Mouse (Mus musculus) limb, embryonic 11.5 days (tissue): ENCODE measurements around the gene Gm10563. TPM values are rescaled to one million over a fixed set of nuclear protein-coding genes. Genes with fewer than 3 reads are reported as not detected.

ENCODE experiments used
- ATAC-seq: fragments of 200-750 bp; cut with Nextera tagmentation; 2 replicates; pipeline ENCODE4 v1.8.0; 2017; ENCODE audit warnings: low read depth; ENCODE audit not compliant: insufficient number of reproducible peaks, low FRiP score, low TSS enrichment
- DNase-seq: peaks from one replicate; pipeline ENCODE4 v3.0.0-alpha.2; 2015; ENCODE audit warnings: low spot score
- H3K27ac ChIP-seq: fragments of 300-500 bp; sonication (generic); replicated peaks from 2 replicates; pipeline ENCODE4 v1.5.1; 2014; ENCODE audit warnings: low read depth, mild to moderate bottlenecking, low read length
- H3K27me3 ChIP-seq: fragments of 300-500 bp; sonication (generic); 2 replicates; pipeline ENCODE4 v1.6.1; 2014; ENCODE audit warnings: mild to moderate bottlenecking, low read length, mixed read lengths; ENCODE audit not compliant: control insufficient read depth, insufficient read depth
- H3K36me3 ChIP-seq: fragments of 300-500 bp; sonication (generic); 2 replicates; pipeline ENCODE4 v1.6.1; 2014; ENCODE audit warnings: mild to moderate bottlenecking, low read length, moderate library complexity, mixed read lengths; ENCODE audit not compliant: control insufficient read depth, insufficient read depth
- H3K4me1 ChIP-seq: fragments of 300-500 bp; sonication (generic); 2 replicates; pipeline ENCODE4 v1.6.1; 2014; ENCODE audit warnings: low read length, mixed read lengths; ENCODE audit not compliant: control insufficient read depth, insufficient read depth
- H3K4me2 ChIP-seq: fragments of 300-500 bp; sonication (generic); 2 replicates; pipeline ENCODE4 v1.6.1; 2014; ENCODE audit warnings: low read depth, mild to moderate bottlenecking, moderate library complexity; ENCODE audit not compliant: severe bottlenecking
- H3K4me3 ChIP-seq: fragments of 300-500 bp; sonication (generic); 2 replicates; pipeline ENCODE4 v1.5.1; 2014; ENCODE audit warnings: low read depth, low read length
- H3K9ac ChIP-seq: fragments of 300-500 bp; sonication (generic); 2 replicates; pipeline ENCODE4 v1.6.1; 2014; ENCODE audit warnings: mild to moderate bottlenecking, low read length
- H3K9me3 ChIP-seq: fragments of 300-500 bp; sonication (generic); 2 replicates; pipeline ENCODE4 v1.6.1; 2016; ENCODE audit warnings: low read length; ENCODE audit not compliant: control insufficient read depth
- WGBS: fragments of 180-500 bp; shearing (Covaris S2); extraction: QIAGEN DNeasy Blood & Tissue Kit; methylation state at CpG from one replicate; pipeline ENCODE4 v1.1.7; 2014; 5-methylcytosine and 5-hydroxymethylcytosine counted together
- polyA plus RNA-seq: library from polyadenylated mRNA; unstranded; fragments of >200 nt; fragmentation: Nextera tagmentation; extraction: Ambion mirVana; gene quantifications from 2 replicates; pipeline ENCODE4 v1.2.1, GENCODE M21; 2014

The Gm10563 gene
- polyA plus RNA-seq, 1 experiment from 2014 or later, result not detected

DNA sequence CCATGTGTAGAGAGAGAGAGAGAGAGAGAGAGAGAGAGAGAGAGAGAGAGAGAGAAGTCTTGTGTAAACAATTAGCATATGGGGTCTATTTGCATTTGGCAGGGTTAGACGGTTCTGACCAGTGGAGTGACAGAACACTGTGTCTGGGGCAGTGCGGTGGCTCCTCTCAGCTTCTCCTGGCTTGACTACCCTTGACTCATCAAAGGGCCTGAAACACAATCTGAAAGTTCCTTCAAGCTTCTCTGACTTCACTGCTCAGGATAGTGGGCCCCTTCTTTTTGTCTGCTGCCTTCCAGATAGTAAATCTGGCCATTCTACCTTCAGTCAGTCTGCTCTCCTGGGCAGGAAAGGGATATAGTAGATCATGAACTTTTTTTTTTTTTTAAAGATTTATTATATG lies 38.4 kb downstream of the Gm10563 start:
- 86% methylated on average over 2 of the region's 2 CpGs for WGBS
- Histone ChIP-seq H3K9ac (no peak overlapping the region), H3K27me3 (no peaks in the 10 kb centered on the region), H3K4me1 (peaks cover 7% of the 10 kb centered on the region), H3K27ac (no peak overlapping the region), H3K9me3 (no peaks in the 10 kb centered on the region), H3K4me3 (no peak overlapping the region), H3K4me2 (no peak overlapping the region), H3K36me3 (peaks cover 2% of the 10 kb centered on the region; the same call in 1 of the 2 replicates)
- DNase-seq (no peak), ATAC-seq (no peak)

DNA sequence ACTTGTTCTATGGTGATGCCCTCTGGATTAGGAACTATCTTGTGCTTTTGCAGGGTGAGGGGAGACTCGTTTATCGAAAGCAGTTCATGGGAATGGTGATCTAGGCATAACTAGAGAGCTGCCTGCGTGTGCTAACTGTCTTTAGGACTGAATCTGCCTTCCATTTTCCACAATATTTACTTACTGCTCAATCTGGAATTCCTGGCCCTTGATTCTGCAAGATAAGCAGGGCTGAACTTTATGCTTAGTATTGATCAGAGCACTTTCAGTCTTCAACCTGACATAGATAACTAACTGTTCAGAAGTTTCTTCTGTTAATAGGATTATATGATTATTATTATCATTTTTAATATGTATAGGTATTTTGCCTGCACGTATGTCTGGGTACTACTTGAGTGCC lies 40.1 kb downstream of the Gm10563 start:
- Histone ChIP-seq H3K9ac (no peak overlapping the region), H3K27ac (no peak overlapping the region), H3K36me3 (peaks cover 2% of the 10 kb centered on the region; the same call in 1 of the 2 replicates), H3K9me3 (no peaks in the 10 kb centered on the region), H3K4me3 (no peak overlapping the region), H3K27me3 (no peaks in the 10 kb centered on the region), H3K4me1 (peaks cover 7% of the 10 kb centered on the region), H3K4me2 (no peak overlapping the region)
- no peak for ATAC-seq
- WGBS, result 89% methylated on average over 4 of the region's 4 CpGs
- no peak for DNase-seq

DNA sequence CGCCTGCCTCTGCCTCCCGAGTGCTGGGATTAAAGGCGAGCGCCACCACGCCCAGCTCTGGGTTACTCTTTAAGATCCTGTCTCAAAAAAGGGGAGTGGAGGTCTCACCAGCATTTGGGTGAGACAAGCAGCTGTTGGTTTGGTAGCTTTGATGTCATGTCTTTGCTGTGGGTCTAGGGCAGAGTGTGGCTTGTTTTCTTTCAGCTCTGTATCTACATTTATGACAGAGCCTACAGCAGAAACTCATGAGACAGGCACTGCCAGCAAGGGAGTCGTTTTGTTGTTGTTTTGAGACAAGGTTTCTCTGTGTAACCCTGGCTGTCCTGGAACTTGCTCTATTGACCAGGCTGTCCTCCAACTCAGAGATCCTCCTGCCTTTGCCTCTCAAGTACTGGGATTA lies 41.4 kb downstream of the Gm10563 start:
- Histone ChIP-seq H3K9me3 (no peaks in the 10 kb centered on the region), H3K27me3 (no peaks in the 10 kb centered on the region), H3K36me3 (no peaks in the 10 kb centered on the region), H3K4me2 (no peak overlapping the region), H3K9ac (no peak overlapping the region), H3K27ac (no peak overlapping the region), H3K4me1 (peaks cover 7% of the 10 kb centered on the region), H3K4me3 (no peak overlapping the region)
- ATAC-seq (no peak), DNase-seq (no peak)
- WGBS, result 93% methylated on average over 6 of the region's 6 CpGs

DNA sequence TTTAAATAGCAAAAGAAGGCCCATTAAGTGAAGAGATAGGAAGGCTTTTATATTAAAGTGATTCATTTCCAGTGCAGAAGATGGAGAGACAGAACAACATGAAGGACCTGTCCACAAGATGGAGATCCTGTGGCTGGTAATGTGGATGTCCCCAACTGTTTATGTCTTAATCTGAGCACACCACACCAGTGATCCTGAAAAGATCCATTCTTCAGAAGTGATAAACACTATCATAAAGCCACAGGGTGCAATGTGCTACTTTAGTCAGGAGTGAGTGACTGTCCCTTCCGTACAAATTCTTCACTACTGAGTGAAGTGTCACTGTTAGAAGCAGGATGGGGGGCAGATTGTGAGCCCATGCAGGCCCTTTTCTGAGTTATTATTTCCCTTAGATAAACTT lies 42.5 kb downstream of the Gm10563 start:
- Histone ChIP-seq H3K4me3 (peak overlapping the region; percentile 92), H3K4me1 (peaks cover 7% of the 10 kb centered on the region), H3K9ac (no peak overlapping the region), H3K4me2 (0 out of 2 replicates have a peak overlapping the region, but pooled peaks have one; percentile 93), H3K27me3 (no peaks in the 10 kb centered on the region), H3K9me3 (no peaks in the 10 kb centered on the region), H3K36me3 (no peaks in the 10 kb centered on the region), H3K27ac (no peak overlapping the region)
- 97% methylated on average over 1 of the region's 1 CpGs for WGBS
- ATAC-seq (no peak), DNase-seq (no peak)

DNA sequence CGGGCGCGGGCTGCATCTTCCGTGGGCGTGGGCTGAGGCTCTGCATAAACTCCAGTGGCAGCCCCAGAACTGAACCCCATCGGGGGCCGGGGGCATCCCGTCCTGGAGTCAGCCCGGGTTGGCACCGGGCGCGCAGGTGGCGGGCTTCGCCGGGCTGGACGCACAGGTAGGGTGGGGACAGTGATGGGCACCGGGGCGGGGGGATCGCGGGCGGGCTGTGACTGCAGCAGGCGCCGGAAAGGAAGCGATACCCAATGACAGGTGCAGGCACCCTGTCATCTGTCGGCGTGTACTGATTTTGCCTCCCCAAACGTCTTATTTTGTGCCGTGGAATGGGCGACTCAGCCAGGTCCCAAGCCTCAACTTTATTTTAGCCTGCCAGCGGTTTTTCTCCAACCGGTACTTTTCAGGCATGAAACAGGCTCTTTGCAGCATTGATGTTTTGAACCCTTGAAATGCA lies 43.2 kb downstream of the Gm10563 start:
- WGBS, result 1% methylated on average over 30 of the region's 31 CpGs
- H3K27me3 ChIP-seq, result no peaks in the 10 kb centered on the region
- DNase-seq (no peak), ATAC-seq (peak; percentile 41)
- H3K4me1 ChIP-seq, result peaks cover 7% of the 10 kb centered on the region
- H3K9me3 ChIP-seq, result no peaks in the 10 kb centered on the region
- peak overlapping the region; percentile 92 for H3K4me3 ChIP-seq
- H3K4me2 ChIP-seq, result peak overlapping the region; percentile 93
- H3K27ac ChIP-seq, result peak overlapping the region; percentile 99
- H3K9ac ChIP-seq, result peak overlapping the region; percentile 95
- H3K36me3 ChIP-seq, result no peaks in the 10 kb centered on the region

DNA sequence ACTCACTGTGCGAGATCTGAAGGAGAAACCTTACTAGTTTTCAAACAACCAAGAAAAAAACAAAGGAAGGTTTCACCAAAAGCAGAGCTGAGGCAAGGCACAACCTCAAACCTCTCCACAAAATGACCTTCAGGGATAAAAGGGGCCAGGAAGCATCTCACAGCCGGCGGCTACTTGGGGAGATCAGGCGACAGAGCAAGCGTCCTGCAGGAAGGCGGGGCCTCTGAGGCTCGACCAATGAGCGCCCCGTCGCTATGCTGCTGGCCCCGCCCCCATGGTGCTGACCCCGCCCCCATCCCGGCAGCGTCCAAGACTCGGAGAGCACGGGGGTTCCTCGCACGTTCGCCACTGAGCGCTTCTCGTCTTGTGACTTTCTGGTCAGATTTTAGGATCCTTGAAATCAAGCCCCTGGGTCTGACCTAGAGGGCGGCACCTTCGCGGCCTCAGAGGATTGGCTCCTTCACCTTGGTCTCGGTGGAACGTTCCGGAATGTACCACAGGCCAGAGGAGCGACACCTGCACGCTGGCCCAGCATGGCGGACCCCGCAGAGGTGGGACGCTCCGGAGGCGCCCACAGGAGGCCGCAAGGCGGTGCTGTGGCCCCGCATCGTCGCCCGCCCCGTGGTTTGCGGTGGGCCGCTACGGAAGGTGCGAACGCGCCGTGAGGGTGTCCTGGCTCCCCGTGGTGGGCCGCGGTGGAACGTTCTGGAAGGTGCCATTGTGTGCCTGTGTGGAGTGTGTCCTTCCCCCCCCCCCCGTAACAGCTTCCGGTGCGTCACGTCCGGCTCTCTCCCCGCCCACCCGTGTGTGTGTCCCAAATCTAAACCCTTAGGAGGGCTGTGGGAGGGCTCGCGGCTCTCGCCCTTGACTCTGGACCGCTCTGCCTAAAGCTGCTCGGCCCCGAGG lies 43.9 kb downstream of the Gm10563 start, which contains the start of gene Slc35e2:
Gene Slc35e2 (plus strand): TSS at position 326 of the 906 bp plus-strand sequence.
- DNase-seq (peak; percentile 98), ATAC-seq (peak; percentile 94)
- no peaks in the 10 kb centered on the region for H3K36me3 ChIP-seq
- under 1% methylated on average over 65 of the region's 65 CpGs for WGBS
- H3K4me2 ChIP-seq, result peak within 1 kb of the TSS; percentile 93
- no peaks in the 10 kb centered on the region for H3K9me3 ChIP-seq
- peak within 1 kb of the TSS; percentile 95 for H3K9ac ChIP-seq
- H3K27ac ChIP-seq, result peak within 1 kb of the TSS; percentile 99
- no peaks in the 10 kb centered on the region for H3K27me3 ChIP-seq
- H3K4me1 ChIP-seq, result peaks cover 7% of the 10 kb centered on the region
- peak within 1 kb of the TSS; percentile 92 for H3K4me3 ChIP-seq

DNA sequence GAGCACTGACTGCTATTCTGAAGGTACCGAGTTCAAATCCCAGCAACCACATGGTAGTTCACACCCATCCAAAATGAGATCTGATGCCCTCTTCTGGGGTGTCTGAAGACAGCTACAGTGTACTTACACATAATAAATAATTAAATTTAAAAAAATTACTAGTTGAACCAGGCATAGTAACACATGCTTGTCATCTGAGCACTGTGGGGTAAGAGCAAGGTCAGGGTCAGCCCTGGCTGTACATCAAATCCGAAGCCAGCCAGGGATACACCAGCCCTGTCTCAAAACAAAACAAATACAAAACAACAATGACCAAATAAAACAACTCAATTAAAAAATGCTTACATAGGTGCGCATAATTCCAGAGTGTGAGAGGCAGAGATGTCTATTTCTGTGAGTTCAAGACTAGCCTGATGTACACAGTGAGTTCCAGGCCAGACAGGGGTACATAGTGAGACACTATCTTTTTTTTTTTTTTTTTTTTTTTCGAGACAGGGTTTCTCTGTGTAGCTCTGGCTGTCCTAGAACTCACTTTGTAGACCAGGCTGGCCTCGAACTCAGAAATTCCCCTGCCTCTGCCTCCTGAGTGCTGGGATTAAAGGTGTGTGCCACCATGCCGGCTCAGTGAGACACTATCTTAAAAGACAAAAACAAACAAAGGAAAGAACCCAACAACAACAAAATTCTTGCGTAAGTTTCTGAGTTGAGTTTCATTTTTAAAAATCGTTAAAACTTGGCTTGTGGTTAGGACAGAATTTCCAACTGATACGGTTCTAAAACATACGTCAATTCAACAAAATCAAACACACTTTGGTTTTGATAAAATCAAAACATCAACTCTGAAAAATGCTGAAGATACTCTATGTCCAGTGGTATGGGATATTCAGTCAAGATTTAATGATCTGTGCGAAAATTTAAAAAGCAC lies 45.0 kb downstream of the Gm10563 start:
- Histone ChIP-seq H3K9me3 (no peaks in the 10 kb centered on the region), H3K27me3 (no peaks in the 10 kb centered on the region), H3K4me2 (peak overlapping the region; percentile 93; the same call in 1 of the 2 replicates), H3K4me3 (peak overlapping the region; percentile 92), H3K27ac (peak overlapping the region; percentile 99; the same call in 1 of the 2 replicates), H3K36me3 (no peaks in the 10 kb centered on the region), H3K4me1 (peaks cover 7% of the 10 kb centered on the region), H3K9ac (peak overlapping the region; percentile 61; the same call in 1 of the 2 replicates)
- 91% methylated on average over 10 of the region's 11 CpGs for WGBS
- DNase-seq (no peak), ATAC-seq (no peak)

DNA sequence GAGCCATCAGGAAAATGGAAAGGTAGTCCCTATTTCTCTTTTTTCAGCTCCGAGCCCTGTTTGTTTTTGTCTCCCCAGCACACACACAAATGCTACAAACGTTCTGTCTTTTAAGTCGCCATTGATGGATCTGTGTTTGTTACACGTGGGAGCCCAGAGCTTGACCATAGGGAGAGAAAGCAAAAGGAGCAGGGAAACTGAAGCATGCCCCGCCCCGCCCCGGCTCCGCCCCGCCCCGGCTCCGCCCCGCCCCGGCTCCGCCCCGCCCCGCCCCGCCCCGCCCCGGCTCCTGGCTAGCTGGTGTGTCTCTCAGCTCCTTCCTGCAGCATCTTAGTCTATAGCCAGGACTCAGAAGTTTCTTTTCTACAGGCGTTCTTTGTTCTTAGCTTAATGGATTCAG lies 46.7 kb downstream of the Gm10563 start:
- ATAC-seq, result no peak
- no peak overlapping the region for H3K4me2 ChIP-seq
- peaks cover 7% of the 10 kb centered on the region for H3K4me1 ChIP-seq
- H3K9me3 ChIP-seq, result no peaks in the 10 kb centered on the region
- no peak overlapping the region for H3K4me3 ChIP-seq
- H3K27me3 ChIP-seq, result no peaks in the 10 kb centered on the region
- no peak overlapping the region for H3K9ac ChIP-seq
- no peak for DNase-seq
- WGBS, result 27% methylated on average over 13 of the region's 20 CpGs
- no peak overlapping the region for H3K27ac ChIP-seq
- H3K36me3 ChIP-seq, result no peaks in the 10 kb centered on the region
